Mouse (Mus musculus) mouse trophoblast stem cell (cell line): Measurements from ENCODE around the gene Paqr7.

Experiments
- in situ Hi-C, 2 experiments: fragments of 300-500 bp; cut with MseI, MboI; formaldehyde crosslinking; loops; 2 replicates in 1 of 2; 3 replicates in 1 of 2; pipeline ENCODE4 v1.15.1; 2025

Paqr7 gene

DNA sequence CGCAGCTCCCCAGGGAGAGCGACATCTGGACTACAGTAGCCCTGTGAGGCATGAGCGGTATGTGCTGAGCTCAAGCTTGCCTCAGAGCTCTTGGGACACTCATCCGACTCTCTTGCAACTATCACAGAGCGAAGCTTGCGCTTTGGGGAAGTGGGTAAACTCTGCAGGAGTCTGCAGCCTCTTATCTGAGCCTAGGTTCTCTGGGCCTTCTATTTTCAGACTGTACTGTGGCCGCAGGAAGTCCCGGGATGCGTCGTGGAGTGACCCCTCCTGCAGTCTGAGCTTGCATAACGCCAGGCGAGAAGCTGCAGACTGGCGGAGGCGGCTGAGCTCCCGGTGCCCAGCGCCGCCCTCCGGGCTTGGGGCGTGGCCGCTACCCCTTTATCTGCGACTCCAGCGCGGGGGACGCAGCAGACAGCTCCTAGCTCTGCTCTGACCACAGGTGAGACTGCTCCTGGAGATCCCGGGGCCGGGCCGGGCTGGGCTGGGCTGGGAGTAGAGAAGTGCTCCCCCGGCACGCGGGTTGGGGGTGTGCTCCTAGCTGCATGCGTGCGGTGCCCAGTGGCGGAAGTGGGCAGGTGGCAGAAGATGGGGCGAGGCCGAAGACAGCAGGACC lies at the start of gene Paqr7:
Gene Paqr7, plus strand, starts transcription at position 103 of the 616 bp plus-strand sequence.
- in situ Hi-C loops: no loop called here

DNA sequence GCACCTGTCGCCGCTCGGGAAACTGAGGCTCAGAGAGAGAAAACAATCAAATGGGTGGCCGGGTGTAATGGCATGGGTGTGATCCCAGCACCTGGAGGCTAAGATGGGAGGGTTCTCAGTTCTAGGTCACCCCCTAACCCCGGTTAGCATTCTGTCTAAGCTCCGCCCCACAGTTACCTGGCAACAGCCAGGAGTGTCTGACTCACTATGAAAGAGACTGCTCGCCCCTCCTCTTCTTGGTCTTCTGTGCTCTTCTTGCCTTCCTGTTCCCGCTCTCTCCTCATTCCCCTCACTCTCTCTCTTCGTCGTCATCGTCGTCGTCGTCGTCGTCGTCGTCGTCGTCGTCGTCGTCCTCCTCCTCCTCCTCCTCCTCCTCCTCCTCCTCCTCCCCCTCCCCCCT lies 48.5 kb upstream of the Paqr7 start:
- in situ Hi-C loops: no loop called here

DNA sequence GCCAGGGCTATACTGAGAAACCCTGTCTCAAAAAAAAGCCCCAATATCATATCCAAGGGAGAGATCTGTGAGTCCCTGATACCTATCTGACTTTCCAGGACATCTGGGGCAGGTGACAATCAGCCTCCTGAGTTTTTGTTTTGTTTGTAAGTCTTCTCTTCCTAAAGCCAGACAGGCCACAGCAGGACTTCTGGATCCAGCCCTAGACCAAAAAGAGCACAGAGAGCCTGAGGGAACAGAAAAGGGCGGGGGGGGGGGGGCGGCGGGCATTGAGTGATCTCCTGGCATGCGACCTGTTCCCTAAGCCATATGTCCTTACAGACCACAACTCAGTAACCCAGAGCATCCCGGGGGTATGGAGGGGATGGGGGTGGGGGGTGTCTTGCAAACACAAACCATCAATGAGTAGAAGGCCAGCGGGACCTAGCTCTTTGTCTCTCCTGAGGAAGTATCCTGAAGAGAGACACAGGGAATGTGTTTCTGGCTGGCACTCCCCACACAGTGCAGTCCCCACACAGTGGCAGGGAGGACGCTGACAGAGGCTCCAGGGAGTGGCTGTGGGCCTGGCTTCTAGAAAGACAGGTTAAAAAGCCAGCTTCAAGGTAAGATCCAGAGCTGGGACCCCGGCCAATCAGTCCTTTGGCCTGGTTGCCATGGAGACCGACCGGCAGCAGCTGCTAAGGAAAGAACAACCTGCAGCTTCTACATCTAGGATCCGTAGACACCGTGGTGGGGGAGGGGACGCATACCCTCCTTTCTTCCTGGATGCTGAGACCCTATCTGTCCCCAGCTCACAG lies 46.7 kb upstream of the Paqr7 start:
- in situ Hi-C loops: no loop called here

DNA sequence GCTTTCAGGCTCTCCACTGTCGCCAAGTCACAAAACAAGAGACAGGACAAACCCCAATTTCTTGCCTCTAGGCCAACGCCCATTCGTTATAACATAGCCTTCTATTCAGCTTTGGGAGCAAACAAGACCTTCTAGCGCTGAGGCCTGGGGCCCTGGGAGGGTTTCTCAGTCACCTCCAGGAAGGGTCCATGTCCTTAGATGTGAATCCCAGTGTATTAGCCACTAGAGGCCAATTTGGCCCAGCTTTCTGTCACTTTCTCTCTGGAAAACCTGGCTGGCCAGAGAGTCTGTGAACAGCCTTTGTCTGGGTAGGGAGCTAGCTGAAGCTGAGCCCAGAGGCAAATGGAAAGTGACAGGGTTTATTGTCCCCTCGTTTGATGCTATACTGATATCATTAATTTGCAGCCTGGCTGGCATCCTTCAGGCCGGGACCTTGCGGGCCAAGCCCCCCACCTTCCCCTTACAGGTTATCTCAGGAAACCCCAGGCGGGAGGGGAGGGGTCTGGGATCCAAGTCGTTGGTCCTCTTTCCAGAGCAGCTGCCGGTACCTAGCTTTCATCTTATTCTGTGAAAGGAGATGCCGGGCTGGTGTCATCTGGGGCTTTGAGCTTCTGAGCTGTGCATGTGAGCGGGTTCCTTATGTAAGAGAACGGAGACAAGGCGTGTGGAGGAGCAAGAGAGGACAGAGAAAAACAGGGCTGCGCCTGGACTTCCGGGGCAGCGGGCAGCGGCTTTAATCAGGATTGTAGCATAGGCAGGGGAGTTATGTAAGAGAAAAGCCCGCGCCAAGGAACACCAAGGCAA lies 45.9 kb upstream of the Paqr7 start:
- in situ Hi-C loops: no loop called here

DNA sequence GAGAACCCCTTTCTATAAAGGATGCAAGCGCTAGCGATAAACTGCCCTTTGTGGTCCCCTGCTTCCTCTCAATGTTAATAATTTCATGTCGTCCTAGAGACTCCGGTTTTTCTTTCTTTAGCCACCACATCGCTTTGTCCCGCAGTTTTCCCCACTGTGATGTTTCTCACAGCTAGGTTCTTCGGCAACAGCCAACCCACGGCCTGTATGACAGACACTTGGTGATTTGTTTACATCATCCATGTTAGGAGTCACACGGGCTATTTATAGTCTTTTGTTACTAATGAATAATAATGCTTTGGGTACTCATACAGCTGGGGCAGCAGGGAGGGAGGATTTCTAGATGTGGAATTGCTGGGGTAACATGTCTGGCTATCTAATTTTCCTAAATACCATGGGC lies 45.0 kb upstream of the Paqr7 start:
- in situ Hi-C loops: no loop called here

DNA sequence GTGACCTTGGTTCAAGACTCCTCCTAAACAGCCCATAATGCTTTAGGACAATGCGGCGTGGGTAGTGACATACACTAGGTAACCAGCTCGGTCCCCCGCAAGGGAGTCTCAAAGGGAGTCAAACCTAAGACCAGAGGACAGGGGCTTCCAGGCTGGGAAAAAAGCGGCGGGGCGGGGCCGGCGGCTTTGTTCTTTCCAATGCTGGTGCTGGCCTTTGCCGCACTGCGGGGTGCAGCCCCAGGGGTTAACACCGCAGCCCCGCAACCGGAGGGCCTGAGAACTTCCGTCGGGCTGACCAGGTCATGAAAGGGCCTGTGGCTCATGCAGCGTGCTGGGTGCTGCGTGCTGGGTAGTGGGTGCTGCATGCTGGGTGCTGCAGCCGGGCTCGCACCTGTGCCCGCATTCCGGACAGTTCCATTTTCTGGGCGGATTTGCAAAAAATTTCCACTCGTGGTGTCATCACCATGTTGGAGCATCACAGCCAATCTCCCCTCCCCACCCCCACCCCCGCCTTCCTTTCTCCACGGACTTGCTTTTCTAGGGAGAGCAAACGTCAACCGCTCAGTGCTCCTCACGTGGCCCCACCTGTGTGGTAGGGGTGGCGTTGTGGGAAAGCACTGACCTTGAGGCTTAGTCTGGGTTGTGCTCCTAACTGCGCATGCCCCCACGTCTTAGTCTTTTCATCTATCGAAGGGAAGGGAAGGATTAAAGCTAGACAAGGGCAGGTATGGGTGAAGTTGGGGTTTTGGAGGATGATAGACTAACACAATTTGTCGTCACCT lies 42.7 kb upstream of the Paqr7 start:
- in situ Hi-C loops: no loop called here

DNA sequence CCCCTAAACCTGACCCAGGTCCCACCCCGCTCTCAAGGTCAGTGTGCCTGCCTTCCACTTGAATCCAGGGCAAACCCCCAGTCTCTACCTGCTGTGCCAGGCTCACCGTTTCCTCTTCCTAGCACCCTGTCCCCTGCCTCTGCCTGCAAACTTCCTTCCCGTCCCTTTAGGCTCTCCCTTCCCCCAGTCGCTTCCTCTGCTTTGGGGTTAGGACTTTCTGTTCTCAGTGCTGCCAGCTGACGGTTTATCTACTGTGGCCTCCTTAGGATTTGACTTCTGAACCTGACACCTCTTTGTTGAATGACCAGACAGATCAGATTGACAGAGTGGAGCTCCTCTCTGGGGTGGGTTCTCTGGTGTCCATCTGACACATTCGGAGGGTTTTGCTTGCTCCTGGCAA lies 41.2 kb upstream of the Paqr7 start:
- in situ Hi-C loops: no loop called here

DNA sequence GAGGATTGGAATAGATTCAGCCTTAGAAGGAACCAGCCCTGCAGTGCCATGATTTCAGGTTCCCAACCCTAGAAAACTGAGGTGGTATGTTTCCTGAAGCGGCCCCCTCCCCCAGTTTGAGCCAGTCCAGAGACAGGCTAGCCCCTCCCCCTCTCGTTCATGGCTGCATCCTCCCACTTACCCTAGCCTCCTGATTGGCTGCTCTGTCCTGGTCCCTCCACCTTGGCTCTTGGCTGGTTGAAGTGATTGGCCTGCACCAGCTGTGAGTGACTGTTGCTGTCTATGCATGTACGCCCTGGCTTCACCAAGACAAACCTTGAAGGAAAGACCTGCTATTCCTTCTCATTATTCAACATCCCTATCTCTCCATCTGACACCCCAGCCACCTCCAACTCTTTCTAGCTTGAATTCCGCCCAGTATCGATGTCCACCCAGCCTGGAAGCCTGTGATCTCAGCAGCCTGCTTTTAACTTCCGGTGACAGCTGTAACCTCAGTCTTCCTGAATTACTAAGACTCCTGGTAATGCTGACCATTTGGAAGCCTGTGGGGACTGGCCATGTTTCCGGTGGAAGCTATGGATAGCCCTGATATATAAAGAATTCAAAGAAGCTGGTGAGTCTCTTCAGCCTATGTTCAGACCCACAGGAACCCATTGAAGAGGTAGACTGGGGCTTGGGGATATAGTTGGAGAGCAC lies 39.2 kb upstream of the Paqr7 start:
- in situ Hi-C loops: no loop called here

DNA sequence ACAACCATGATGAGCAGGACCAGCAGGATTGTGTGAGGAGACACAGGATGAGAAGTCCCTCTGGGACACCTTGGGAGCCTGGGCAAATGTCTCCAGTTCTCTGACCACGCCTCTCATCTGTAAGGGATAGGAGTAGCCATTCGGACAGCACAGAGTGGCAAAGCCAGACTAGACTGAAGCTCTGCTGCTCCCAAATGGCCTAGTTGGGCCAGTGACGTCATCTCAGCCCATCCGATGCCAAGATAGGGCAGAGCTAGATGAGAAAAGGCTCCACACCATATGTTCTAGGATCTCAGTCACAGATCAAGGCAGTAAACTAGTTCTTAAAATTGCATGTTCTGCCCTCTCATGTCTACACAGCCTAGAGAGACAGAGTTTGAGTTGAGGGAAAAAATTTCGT lies 37.6 kb upstream of the Paqr7 start:
- in situ Hi-C loops: no loop called here

DNA sequence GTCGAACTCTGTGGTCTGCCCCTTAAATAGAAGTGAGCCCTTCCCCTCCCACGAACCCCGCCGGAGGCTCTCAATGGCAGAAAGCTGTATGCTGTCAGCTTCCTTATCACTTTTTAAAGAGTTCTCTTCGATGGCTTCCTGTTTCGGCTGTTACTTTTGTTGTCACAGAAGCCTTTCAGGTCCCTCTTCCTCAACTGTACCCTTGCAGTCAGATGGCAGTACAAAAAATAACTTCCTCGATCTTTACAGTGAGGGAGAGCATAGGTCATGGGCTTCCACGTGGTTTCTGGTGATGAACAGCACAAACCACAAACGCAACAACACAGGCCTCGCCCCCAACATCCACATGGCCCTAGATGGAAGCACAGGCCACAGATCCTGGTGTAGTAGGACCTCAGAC lies 36.2 kb upstream of the Paqr7 start:
- in situ Hi-C loops: no loop called here

DNA sequence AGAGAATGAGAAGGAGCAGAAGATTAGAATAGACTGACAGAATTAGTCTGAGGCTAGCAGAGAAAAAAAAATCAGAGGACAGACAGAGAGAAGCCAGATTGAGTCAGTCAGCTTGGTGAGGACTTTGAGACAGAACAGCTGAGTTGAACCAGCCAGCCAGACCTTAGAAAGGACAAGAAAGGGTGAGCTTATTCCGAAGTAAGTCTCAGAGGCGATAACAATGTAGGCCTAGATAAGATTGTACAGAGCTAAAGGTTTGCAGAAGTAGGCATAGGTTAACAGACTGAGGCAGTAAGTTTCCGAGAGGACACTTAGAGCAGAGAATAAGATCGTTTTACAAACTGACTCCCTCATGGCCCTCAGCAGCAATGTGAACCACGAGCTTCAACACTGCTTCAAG lies 35.2 kb upstream of the Paqr7 start:
- in situ Hi-C loops: no loop called here

DNA sequence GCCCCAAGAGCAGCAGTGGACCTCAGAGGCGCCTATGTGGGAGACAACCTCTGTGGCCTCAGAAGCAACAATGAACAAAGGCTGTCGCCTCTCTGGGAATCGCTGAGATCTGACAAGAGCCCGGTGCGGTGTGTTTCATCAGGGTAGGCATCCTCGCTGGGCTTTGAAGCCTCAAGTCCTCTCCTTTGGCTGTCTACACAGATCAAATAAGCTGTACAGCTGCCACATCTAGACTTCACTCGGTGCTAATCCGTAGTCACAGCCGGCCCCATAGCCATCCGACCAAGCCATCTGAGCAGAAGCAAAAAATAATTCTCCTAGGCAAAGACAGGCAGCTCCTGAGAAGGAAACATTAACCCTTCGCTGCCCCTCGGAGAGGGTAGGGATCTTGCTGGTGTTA lies 30.7 kb upstream of the Paqr7 start:
- in situ Hi-C loops: no loop called here

DNA sequence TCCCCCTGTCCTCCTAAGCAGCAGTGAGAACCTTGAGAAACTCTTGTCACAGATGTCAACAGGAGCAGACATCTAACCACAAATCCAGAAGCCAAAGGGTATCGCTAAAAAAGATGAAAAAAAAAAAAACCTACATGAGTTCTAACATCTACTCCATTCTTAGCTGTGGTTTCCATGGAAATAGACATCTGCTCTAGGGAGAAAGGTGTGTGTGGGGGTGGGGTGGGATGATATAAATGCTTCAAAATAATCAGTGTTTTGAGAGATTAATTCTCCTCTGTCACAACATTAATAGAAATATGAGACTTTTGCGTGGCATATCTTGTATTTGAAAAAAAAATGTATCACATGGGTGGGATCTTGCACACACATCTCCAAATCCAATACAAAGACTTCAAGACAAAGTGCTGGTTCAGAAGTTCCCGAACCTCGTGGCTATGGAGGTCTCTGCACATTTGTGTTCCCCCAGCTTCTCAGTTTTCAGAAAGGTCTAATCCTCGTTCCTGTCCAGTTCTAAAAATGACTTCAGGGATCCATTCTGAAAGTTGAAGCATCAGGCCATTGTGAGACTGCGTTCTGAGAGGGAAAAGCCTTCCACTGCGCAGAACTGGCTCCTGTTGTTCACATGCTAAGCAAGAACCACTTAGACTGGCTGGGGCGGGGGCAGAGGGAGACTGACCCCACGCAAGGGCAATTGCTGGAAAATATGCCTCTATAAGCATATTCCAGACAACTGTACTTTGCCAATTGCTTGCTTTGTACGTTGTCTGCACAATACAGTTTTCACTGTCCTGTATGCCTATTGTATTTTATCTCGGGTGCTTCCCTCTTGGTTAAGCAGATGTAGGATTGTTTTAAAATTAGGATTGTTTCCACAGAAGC lies 29.9 kb upstream of the Paqr7 start:
- in situ Hi-C loops: no loop called here

DNA sequence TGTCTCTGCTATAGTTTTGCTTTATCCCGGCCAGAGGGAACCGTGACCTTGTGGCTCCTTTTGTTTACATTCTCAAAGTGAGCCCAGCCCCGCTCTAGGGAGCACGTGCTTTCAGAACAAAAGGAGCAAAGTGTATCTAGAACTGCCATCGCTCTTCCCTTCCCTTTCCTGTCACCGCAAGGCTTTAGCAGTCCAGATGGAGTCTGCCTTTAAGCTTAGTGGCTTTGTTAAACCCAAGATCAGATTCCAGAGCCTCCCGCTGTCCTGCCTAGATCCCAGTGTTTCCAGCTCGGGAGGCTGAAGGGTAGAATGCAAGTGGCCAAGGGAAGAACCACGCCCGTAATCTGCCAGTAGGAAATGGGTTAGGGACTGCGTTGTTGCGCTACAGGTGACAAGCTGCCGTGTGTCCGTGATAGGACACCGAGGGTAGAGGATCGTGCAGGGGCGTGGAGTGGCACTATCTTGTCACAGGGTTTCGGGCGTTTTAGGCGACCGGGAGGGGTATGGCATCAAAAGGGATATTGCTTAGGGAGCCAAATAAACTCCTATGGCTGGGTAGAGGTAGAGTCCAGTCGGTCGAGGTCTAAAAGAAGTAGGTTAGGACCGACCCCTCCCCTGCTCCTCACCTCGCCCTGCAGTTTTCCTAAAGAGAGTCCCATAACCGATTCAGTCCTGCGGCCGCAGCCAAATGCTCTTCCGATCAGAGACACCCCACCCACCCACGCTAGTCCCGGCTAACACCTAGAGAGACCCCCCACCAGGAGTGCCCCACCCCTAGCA lies 28.9 kb upstream of the Paqr7 start:
- in situ Hi-C loops: no loop called here

DNA sequence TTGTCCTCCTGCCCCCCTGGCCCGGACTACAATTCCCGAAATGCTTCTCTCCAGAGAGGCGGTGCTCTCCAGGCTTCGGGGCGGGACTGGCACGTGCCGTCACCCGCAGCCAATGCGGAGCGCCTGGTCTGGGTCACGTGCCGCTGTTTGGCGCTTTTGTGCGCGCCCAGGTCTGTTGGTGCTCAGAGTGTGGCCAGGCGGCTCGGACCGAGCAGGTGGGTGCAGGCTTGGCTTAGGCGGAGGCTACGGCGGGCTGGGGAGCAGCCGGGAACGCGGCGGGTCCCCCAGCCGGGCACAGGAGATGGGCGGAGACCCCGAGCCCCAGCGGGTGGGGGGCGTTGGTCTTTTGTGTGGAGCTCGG lies 28.3 kb upstream of the Paqr7 start, which contains the start of gene Stmn1:
Gene Stmn1, plus strand, starts transcription at position 106 of the 361 bp plus-strand sequence.
- in situ Hi-C loops: no loop called here

DNA sequence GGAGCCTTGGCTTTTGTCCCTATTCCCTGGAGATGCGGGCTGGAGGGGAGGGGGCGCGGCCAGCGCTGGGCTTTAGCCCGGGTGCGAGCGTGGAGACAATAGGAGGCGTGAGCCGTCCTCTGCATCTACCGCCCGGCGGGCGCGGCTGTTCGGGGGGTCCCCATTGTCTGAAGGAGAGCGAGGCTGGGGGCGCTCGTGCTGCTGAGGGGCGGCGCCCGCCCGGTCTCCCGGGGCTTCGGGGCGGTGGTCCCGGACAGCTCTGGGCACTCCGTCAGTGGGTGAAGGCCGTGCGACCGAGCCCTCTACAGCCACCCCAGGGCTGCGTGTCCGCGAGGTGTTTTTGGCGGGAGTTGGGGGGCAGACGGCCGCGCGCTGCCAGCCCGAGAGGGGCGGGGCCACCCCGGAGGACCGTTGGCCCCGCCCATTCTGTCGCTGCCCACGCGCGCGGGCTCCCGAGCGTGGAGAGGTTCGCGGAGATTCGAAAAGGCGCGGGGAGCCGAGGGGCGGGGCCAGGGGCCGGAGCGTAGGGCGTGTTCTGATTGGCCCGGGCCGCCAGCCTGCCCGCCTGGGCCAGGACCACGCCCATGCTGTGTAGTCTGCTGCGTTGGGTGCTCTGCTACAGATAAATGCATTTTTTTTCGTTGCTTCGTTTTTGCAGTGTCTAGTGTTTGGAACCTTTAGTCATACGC lies 27.8 kb upstream of the Paqr7 start:
- in situ Hi-C loops: no loop called here

DNA sequence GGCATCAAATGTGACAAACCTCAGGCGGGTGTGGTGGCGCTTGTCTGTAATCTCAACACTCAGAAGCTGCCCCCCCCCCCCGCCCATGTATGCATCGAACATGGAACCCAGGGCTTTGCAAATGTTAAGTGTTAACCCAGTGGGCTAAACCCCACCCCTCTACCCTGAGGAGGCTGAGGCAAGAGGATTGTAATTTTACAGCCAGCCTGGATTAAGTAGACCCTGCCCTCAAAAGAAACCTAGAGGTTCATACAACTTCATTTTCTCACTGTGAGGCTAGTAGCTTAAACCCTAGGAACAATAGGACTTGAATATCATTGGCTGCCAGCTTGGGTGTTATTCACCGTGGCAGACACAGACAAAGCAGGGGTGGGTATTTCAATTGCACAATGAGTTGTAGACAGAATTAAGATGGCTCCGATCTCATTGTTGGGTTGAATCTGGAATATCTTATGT lies 27.1 kb upstream of the Paqr7 start:
- in situ Hi-C loops: no loop called here

DNA sequence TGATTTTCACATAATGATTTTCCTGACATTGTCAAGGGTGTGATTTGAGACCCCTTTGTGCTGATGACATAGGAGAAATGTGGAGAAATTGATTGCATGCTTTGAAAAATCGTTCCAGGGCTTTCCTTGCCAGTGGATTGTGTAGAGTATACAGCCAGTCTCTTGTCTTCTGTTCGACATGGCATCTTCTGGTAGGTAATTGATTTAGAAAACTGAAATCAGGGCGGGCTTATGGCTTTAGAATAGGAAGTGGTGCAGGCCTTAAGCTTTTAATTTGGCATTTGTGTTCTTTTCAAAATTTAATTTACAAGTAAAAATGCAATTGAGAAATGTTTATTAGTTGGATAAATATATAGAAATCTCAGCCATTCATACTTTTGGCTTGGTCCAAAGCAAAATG lies 26.5 kb upstream of the Paqr7 start:
- in situ Hi-C loops: loop anchor here (5.0 to 10.0 kb wide), 2 partner anchors 63 to 155 kb away; partner anchors contain the start of gene Trim63 (in 1 of the 2)

DNA sequence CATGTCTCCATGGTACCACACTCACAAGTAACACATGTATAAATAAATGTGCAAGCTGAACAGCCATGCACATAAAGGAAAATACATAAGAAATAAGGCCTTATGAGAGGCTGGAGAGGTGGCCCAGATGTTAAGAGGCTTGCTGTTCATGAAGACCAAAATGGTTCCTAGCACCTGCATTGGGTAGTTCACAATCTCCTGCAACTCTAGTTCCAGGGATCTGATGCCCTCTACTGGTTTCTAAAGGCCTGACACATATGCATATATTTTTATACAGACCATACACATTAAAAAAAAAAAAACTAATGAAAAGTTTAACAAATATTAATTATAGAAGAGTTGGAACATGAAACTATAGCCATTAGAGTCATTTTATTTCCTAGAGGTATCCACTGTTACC lies 25.0 kb upstream of the Paqr7 start:
- in situ Hi-C loops: loop anchor here (5.0 to 10.0 kb wide), 2 partner anchors 64 to 157 kb away; partner anchors contain the start of gene Trim63 (in 1 of the 2)
